Mouse (Mus musculus): ENCODE data around the gene Hist1h4m.
"Not testable (repeated sequence)": the region's sequence is repeated elsewhere in the genome, so short reads cannot be mapped to it uniquely, and the experiment has no call there.

The Hist1h4m gene

GRCm38 (mm10) chr13:21811074-21811473 is 472 bp upstream of the Hist1h4m start:
- DNase-seq: not testable (repeated sequence)

- not testable (repeated sequence) for DNase-seq
These were observed 546 bp downstream of the Hist1h4m start for GRCm38 (mm10) chr13:21812092-21812491.

GRCm38 (mm10) chr13:21820082-21820890 is 8.7 kb downstream of the Hist1h4m start:
- not testable (repeated sequence) for DNase-seq

- no peak for DNase-seq
These were observed 17.0 kb downstream of the Hist1h4m start for GRCm38 (mm10) chr13:21828511-21828910.

- DNase-seq: no peak
These were observed 18.8 kb downstream of the Hist1h4m start for GRCm38 (mm10) chr13:21830344-21830743.

GRCm38 (mm10) chr13:21831418-21832394 is 20.2 kb downstream of the Hist1h4m start, which contains the start of gene Hist1h4n:
TSS of gene Hist1h4n (minus strand) at chr13:21832196.
- peak; percentile 5 to 8 for DNase-seq

GRCm38 (mm10) chr13:21833461-21833860 is 21.9 kb downstream of the Hist1h4m start, which contains the start of the genes Hist1h2ap and Hist1h2br:
TSS of gene Hist1h2ap (minus strand) at chr13:21833507.
TSS of gene Hist1h2br (plus strand) at chr13:21833743.
- not testable (repeated sequence) for DNase-seq

- not testable (repeated sequence) for DNase-seq
These were observed 29.0 kb downstream of the Hist1h4m start for GRCm38 (mm10) chr13:21840508-21840907.

- not testable (repeated sequence) for DNase-seq
These were observed 34.8 kb downstream of the Hist1h4m start for GRCm38 (mm10) chr13:21846356-21846755.

- no peak for DNase-seq
These were observed 36.3 kb downstream of the Hist1h4m start for GRCm38 (mm10) chr13:21847883-21848282.

GRCm38 (mm10) chr13:21850696-21851095 is 39.1 kb downstream of the Hist1h4m start:
- not testable (repeated sequence) for DNase-seq

- peak; percentile 5 to 31 for DNase-seq
These were observed 40.8 kb downstream of the Hist1h4m start for GRCm38 (mm10) chr13:21852215-21852945.

- peak; percentile 59 to 76 for DNase-seq
These were observed 43.6 kb downstream of the Hist1h4m start for GRCm38 (mm10) chr13:21855146-21855545.

GRCm38 (mm10) chr13:21855698-21856162 is 44.2 kb downstream of the Hist1h4m start:
- DNase-seq: peak; percentile 20 to 33

GRCm38 (mm10) chr13:21861608-21862007 is 50.1 kb downstream of the Hist1h4m start:
- no peak for DNase-seq

All from kidney, postnatal 36 days (tissue).